Mouse (Mus musculus) neural tube, embryonic 15.5 days (tissue): Measurements from ENCODE around the gene Olfr1489. TPM values are rescaled to one million over a fixed set of nuclear protein-coding genes. Genes with fewer than 3 reads are reported as not detected.
"Not testable (repeated sequence)": the region's sequence is repeated elsewhere in the genome, so short reads cannot be mapped to it uniquely, and the experiment has no call there.

Experiments
- ATAC-seq: fragments of 200-750 bp; cut with Nextera tagmentation; 2 replicates; pipeline ENCODE4 v1.8.0; 2017; ENCODE audit warnings: mild to moderate bottlenecking, moderate TSS enrichment, moderate library complexity; ENCODE audit not compliant: low FRiP score
- H3K27ac ChIP-seq: fragments of 300-500 bp; sonication (generic); replicated peaks from 2 replicates; pipeline ENCODE4 v1.5.1; 2015; ENCODE audit warnings: mild to moderate bottlenecking, inconsistent platforms
- H3K27me3 ChIP-seq: fragments of 300-500 bp; sonication (generic); replicated peaks from 2 replicates; pipeline ENCODE4 v1.6.1; 2015; ENCODE audit warnings: inconsistent platforms
- H3K36me3 ChIP-seq: fragments of 300-500 bp; sonication (generic); 2 replicates; pipeline ENCODE4 v1.6.1; 2015; ENCODE audit warnings: inconsistent platforms
- H3K4me1 ChIP-seq: fragments of 300-500 bp; sonication (generic); 2 replicates; pipeline ENCODE4 v1.6.1; 2015; ENCODE audit warnings: inconsistent platforms
- H3K4me2 ChIP-seq: fragments of 300-500 bp; sonication (generic); 2 replicates; pipeline ENCODE4 v1.6.1; 2015; ENCODE audit warnings: inconsistent platforms, mild to moderate bottlenecking, moderate library complexity
- H3K4me3 ChIP-seq: fragments of 300-500 bp; sonication (generic); replicated peaks from 2 replicates; pipeline ENCODE4 v1.5.1; 2015; ENCODE audit warnings: mild to moderate bottlenecking, inconsistent platforms
- H3K9ac ChIP-seq: fragments of 300-500 bp; sonication (generic); replicated peaks from 2 replicates; pipeline ENCODE4 v1.6.1; 2015; ENCODE audit warnings: mild to moderate bottlenecking, inconsistent platforms
- H3K9me3 ChIP-seq: fragments of 300-500 bp; sonication (generic); replicated peaks from 2 replicates; pipeline ENCODE4 v1.6.1; 2016; ENCODE audit warnings: inconsistent platforms
- WGBS: fragments of 180-500 bp; shearing (Covaris S2); methylation state at CpG from one replicate; pipeline ENCODE4 v1.1.7; 2015; ENCODE audit warnings: mixed read lengths; 5-methylcytosine and 5-hydroxymethylcytosine counted together
- microRNA-seq: library from miRNA; unstranded; fragments of <30 nt; microRNA quantifications from one replicate; pipeline ENCODE4, GENCODE M21; 2017
- polyA plus RNA-seq: library from polyadenylated mRNA; unstranded; fragments of >200 nt; fragmentation: Nextera tagmentation; extraction: Ambion mirVana; gene quantifications from 2 replicates; pipeline ENCODE4 v1.2.1, GENCODE M21; 2015

The Olfr1489 gene
- polyA plus RNA-seq = not detected in 2 replicates

- Histone ChIP-seq H3K4me2 (no peak within 1 kb of the TSS), H3K36me3 (no peaks in the 10 kb centered on the region), H3K9ac (no peak within 1 kb of the TSS), H3K27ac (no peak within 1 kb of the TSS), H3K27me3 (no peaks in the 10 kb centered on the region), H3K9me3 (no peaks in the 10 kb centered on the region), H3K4me3 (no peak within 1 kb of the TSS), H3K4me1 (no peaks in the 10 kb centered on the region)
- WGBS = 89% methylated on average over 1 of the region's 1 CpGs
- no peak for ATAC-seq
Measured at GRCm38 (mm10) chr19:13631321-13631720, at the start of gene Olfr1489. TSS of gene Olfr1489 (plus strand) at chr19:13631621.

GRCm38 (mm10) chr19:13583211-13583610 lies 48.2 kb upstream of the Olfr1489 start, which contains the start of gene Olfr1484:
TSS of gene Olfr1484 (plus strand) at chr19:13583511.
- H3K4me2 ChIP-seq = no peak within 1 kb of the TSS
- 0 out of 2 replicates have a peak, but pooled peaks cover 4% of the 10 kb centered on the region for H3K9me3 ChIP-seq
- no peak within 1 kb of the TSS for H3K4me3 ChIP-seq
- no peak within 1 kb of the TSS for H3K27ac ChIP-seq
- ATAC-seq = no peak
- no peaks in the 10 kb centered on the region for H3K4me1 ChIP-seq
- H3K9ac ChIP-seq = no peak within 1 kb of the TSS
- H3K27me3 ChIP-seq = no peaks in the 10 kb centered on the region
- 89% methylated on average over 1 of the region's 1 CpGs for WGBS
- no peaks in the 10 kb centered on the region for H3K36me3 ChIP-seq

GRCm38 (mm10) chr19:13617075-13617474 lies 14.3 kb upstream of the Olfr1489 start, which contains the start of gene Olfr1487:
TSS of gene Olfr1487 (plus strand) at chr19:13617375.
- ATAC-seq, H3K27me3 ChIP-seq, H3K27ac ChIP-seq, H3K4me1 ChIP-seq, H3K36me3 ChIP-seq, H3K9ac ChIP-seq, H3K4me3 ChIP-seq, H3K4me2 ChIP-seq: not testable (repeated sequence)
- peaks cover 10% of the 10 kb centered on the region for H3K9me3 ChIP-seq
- 95% methylated on average over 2 of the region's 2 CpGs for WGBS

- 77% methylated on average over 1 of the region's 1 CpGs for WGBS
- H3K27me3 ChIP-seq = no peaks in the 10 kb centered on the region
- no peak for ATAC-seq
Measured at GRCm38 (mm10) chr19:13650791-13651190, 19.4 kb downstream of the Olfr1489 start, which contains the start of gene Olfr1490. TSS of gene Olfr1490 (plus strand) at chr19:13651091.

More at GRCm38 (mm10) chr19:13650791-13651190, 19.4 kb downstream of the Olfr1489 start, which contains the start of gene Olfr1490:
- Histone ChIP-seq H3K9ac (no peak within 1 kb of the TSS), H3K36me3 (no peaks in the 10 kb centered on the region), H3K27ac (no peak within 1 kb of the TSS), H3K9me3 (no peaks in the 10 kb centered on the region), H3K4me3 (no peak within 1 kb of the TSS), H3K4me2 (no peak within 1 kb of the TSS), H3K4me1 (no peaks in the 10 kb centered on the region)

Small RNAs within 50 kb of the gene (microRNA-seq; reads per million reads assigned to microRNA genes)
- gene Gm22323 (not detected), gene Gm23931 (not detected)

Other genes with a start within 250 kb of the Olfr1489 start
- gene Olfr1469, start 223.8 kb upstream of the Olfr1489 start, polyA plus RNA-seq = not detected in 2 replicates
- not detected in 2 replicates for gene Olfr1471, start 188.2 kb upstream of the Olfr1489 start, polyA plus RNA-seq
- gene Olfr1472, start 175.5 kb upstream of the Olfr1489 start, polyA plus RNA-seq = not detected in 2 replicates
- not detected in 2 replicates for gene Olfr1474, start 162.1 kb upstream of the Olfr1489 start, polyA plus RNA-seq
- not detected in 2 replicates for gene Olfr1475, start 151.4 kb upstream of the Olfr1489 start, polyA plus RNA-seq
- gene Olfr1477, start 131.1 kb upstream of the Olfr1489 start, polyA plus RNA-seq = not detected in 2 replicates
- gene Olfr1480, start 103.7 kb upstream of the Olfr1489 start, polyA plus RNA-seq = not detected in 2 replicates
- gene Olfr1484, start 48.1 kb upstream of the Olfr1489 start, polyA plus RNA-seq = not detected in 2 replicates
- gene Olfr1487, start 14.2 kb upstream of the Olfr1489 start, polyA plus RNA-seq = not detected in 2 replicates
- not detected in 2 replicates for gene Olfr1490, start 19.5 kb downstream of the Olfr1489 start, polyA plus RNA-seq
- gene Olfr1491, start 65.6 kb downstream of the Olfr1489 start, polyA plus RNA-seq = not detected in 2 replicates
- not detected in 2 replicates for gene Olfr1493-ps1, start 91.7 kb downstream of the Olfr1489 start, polyA plus RNA-seq
- gene Olfr1494, start 108.1 kb downstream of the Olfr1489 start, polyA plus RNA-seq = not detected in 2 replicates
- not detected in 2 replicates for gene Olfr1495, start 133.0 kb downstream of the Olfr1489 start, polyA plus RNA-seq
- gene Olfr1496, start 146.3 kb downstream of the Olfr1489 start, polyA plus RNA-seq = not detected in 2 replicates
- gene Olfr1497, start 166.6 kb downstream of the Olfr1489 start, polyA plus RNA-seq = not detected in 2 replicates
- not detected in 2 replicates for gene Olfr1499, start 187.8 kb downstream of the Olfr1489 start, polyA plus RNA-seq
- gene Olfr1500, start 198.9 kb downstream of the Olfr1489 start, polyA plus RNA-seq = not detected in 2 replicates
- gene Olfr1501, start 219.1 kb downstream of the Olfr1489 start, polyA plus RNA-seq = not detected in 2 replicates
- not detected in 2 replicates for gene Olfr1502, start 230.2 kb downstream of the Olfr1489 start, polyA plus RNA-seq